10 mouse cellular contexts compared by ENCODE assay signal in the genomic region with DNA sequence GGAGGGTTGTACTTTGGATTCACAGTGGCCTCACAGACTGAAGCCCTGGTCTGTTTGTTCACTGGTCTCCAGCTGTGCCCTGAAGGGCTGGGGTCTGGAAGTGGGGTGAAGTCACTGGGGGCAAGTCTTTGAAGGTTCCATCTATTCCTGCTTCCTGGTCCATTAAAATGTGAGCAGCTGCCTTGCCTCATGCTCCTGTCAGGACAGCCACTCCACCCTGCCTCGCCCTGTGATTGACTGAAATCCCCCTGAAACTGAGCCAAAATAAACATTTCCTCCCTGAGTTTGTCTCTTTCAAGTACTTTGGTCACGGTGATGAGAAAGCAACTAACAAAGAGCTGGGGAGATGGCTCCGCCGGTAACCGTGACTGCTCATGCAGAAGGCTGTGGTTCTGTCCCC. TPM values are rescaled to one million over a fixed set of nuclear protein-coding genes. Genes with fewer than 3 reads are reported as not detected.
DNase-seq lines count a peak whose midpoint lies in the region; ATAC-seq and TF ChIP-seq lines count a peak whose summit lies in the region.
"Had no signal": no experiment of that assay in that cellular context is flagged by ENCODE, and none has a peak within 500 bp of the region (broad histone marks: within the 10 kb centered on the region; RNA-seq: fewer than 3 reads in every experiment).

No protein-coding gene starts in this region.

- peak; percentile 88 for DNase-seq in liver, adult 2 months (ENCODE audit: extremely low read depth, low read depth, low spot score)
- DNase-seq in liver = no peak
- DNase-seq in Muller cell, postnatal 12 days (ENCODE audit: inconsistent ontology term) = peak; percentile 70
- peak; percentile 37 for DNase-seq in brain, embryonic 14.5 days (ENCODE audit: low read depth)
- DNase-seq in liver, embryonic 13.5 days = no peak
- DNase-seq in left cerebral cortex, postnatal 14 days (ENCODE audit: low spot score in 2 of 2) = no peak

- no peak for TF ChIP-seq CTCF in liver, adult 2 months (IDR thresholded peaks at IDR 0.05; ENCODE audit: low read depth, low read length)
- TF ChIP-seq CTCF in brain, embryonic 14.5 days (IDR thresholded peaks at IDR 0.05; ENCODE audit: borderline replicate concordance, extremely low read depth, insufficient read depth, insufficient read length) = no peak

- no peaks in the 10 kb centered on the region for H3K79me2 ChIP-seq in liver, adult 2 months (ENCODE audit: control insufficient read depth, insufficient read depth, low read length)

- no peak overlapping the region for H3K4me2 ChIP-seq in liver, embryonic 13.5 days
- no peak overlapping the region for H3K4me2 ChIP-seq in hindbrain, embryonic 12.5 days (replicated peaks)
- H3K4me2 ChIP-seq: embryonic facial prominence, embryonic 13.5 days had no signal

- peak; percentile 23 for ATAC-seq in liver, embryonic 13.5 days (ENCODE audit: low read depth)
- no peak for ATAC-seq in cerebellum, adult (ENCODE audit: insufficient number of reproducible peaks, low FRiP score, low TSS enrichment)
- no peak for ATAC-seq in hindbrain, embryonic 12.5 days (ENCODE audit: low FRiP score)

- H3K4me3 ChIP-seq in liver, adult 2 months (ENCODE audit: insufficient read depth, low read depth, low read length) = no peak overlapping the region
- H3K4me3 ChIP-seq in liver, embryonic 13.5 days (replicated peaks) = no peak overlapping the region
- H3K4me3 ChIP-seq in hindbrain, embryonic 12.5 days = no peak overlapping the region
- H3K4me3 ChIP-seq: embryonic facial prominence, embryonic 13.5 days; midbrain, embryonic 10.5 days had no signal

- no peak overlapping the region for H3K27ac ChIP-seq in liver, adult 2 months (replicated peaks; ENCODE audit: insufficient read depth, low read depth, low read length)
- no peak overlapping the region; the same call in 1 of the 2 replicates for H3K27ac ChIP-seq in liver, embryonic 13.5 days
- H3K27ac ChIP-seq in hindbrain, embryonic 12.5 days = no peak overlapping the region
- H3K27ac ChIP-seq: embryonic facial prominence, embryonic 13.5 days had no signal

- intact Hi-C loops in left cerebral cortex, postnatal 14 days (cut with DNase I) = loop anchor here (2.0 to 5.0 kb wide), 3 partner anchors 55 to 277 kb away; no protein-coding TSS in a partner anchor

- WGBS in liver, adult 2 months = 21% methylated on average over 5 of the region's 5 CpGs
- 80% methylated on average over 5 of the region's 5 CpGs for WGBS in liver, embryonic 13.5 days (ENCODE audit: insufficient replicate concordance)
- 56% methylated on average over 5 of the region's 5 CpGs for WGBS in hindbrain, embryonic 12.5 days

- H3K4me1 ChIP-seq in liver, adult 2 months (ENCODE audit: control insufficient read depth, insufficient read depth, low read length) = peaks cover 3% of the 10 kb centered on the region; the same call in 1 of the 2 replicates
- H3K4me1 ChIP-seq in liver, embryonic 13.5 days (replicated peaks) = peaks cover 9% of the 10 kb centered on the region
- H3K4me1 ChIP-seq in hindbrain, embryonic 12.5 days = peaks cover 28% of the 10 kb centered on the region

- no peak overlapping the region for H3K9ac ChIP-seq in liver, adult 2 months (ENCODE audit: low read depth, low read length)
- H3K9ac ChIP-seq in liver, embryonic 13.5 days = no peak overlapping the region
- no peak overlapping the region for H3K9ac ChIP-seq in hindbrain, embryonic 12.5 days
- H3K9ac ChIP-seq: embryonic facial prominence, embryonic 13.5 days had no signal

- TF ChIP-seq POLR2A in liver, adult 2 months (IDR thresholded peaks at IDR 0.05; ENCODE audit: extremely low read depth, insufficient read depth, low read length) = no peak
- TF ChIP-seq POLR2A in brain, embryonic 14.5 days (IDR thresholded peaks at IDR 0.05; ENCODE audit: borderline replicate concordance, extremely low read depth, insufficient read depth, insufficient read length, poor library complexity, severe bottlenecking) = no peak

- no peaks in the 10 kb centered on the region for H3K27me3 ChIP-seq in liver, adult 2 months (ENCODE audit: control insufficient read depth, insufficient read depth, low read length)
- no peaks in the 10 kb centered on the region for H3K27me3 ChIP-seq in liver, embryonic 13.5 days
- H3K27me3 ChIP-seq in hindbrain, embryonic 12.5 days = no peaks in the 10 kb centered on the region
- H3K27me3 ChIP-seq: embryonic facial prominence, embryonic 13.5 days had no signal

- peaks cover 11% of the 10 kb centered on the region; the same call in 1 of the 2 replicates for H3K36me3 ChIP-seq in liver, adult 2 months (ENCODE audit: control insufficient read depth, insufficient read depth, low read length)
- H3K36me3 ChIP-seq in liver, embryonic 13.5 days = peaks cover 40% of the 10 kb centered on the region
- peaks cover 22% of the 10 kb centered on the region for H3K36me3 ChIP-seq in hindbrain, embryonic 12.5 days

- no peaks in the 10 kb centered on the region for H3K9me3 ChIP-seq in liver, embryonic 13.5 days (replicated peaks)
- no peaks in the 10 kb centered on the region for H3K9me3 ChIP-seq in hindbrain, embryonic 12.5 days (replicated peaks)
- H3K9me3 ChIP-seq: embryonic facial prominence, embryonic 13.5 days; midbrain, embryonic 10.5 days had no signal

RNA-seq across cellular contexts. Expression of gene Rbm20, which starts 27.3 kb away (rescaled TPM):
- 1.7 and 1.8 TPM in 2 replicates for total RNA-seq in liver, adult 2 months (2014; rRNA removed)
- polyA plus RNA-seq in liver, adult 2 months (2012; rRNA removed) = 0.31 and 0.45 TPM in 2 replicates
- polyA plus RNA-seq in brain, embryonic 14.5 days (2012; rRNA removed) = 1.5 and 3.8 TPM in 2 replicates
- 0.05 and 0.33 TPM in 2 replicates for polyA plus RNA-seq in liver, embryonic 13.5 days (2015; fragmentation: Nextera tagmentation; extraction: Ambion mirVana)
- total RNA-seq in left cerebral cortex, postnatal 14 days (2021) = 1 to 10 TPM; 2.9 to 3.8 TPM
- 1.5 and 1.9 TPM in 2 replicates for polyA plus RNA-seq in hindbrain, embryonic 12.5 days (2016; fragmentation: Nextera tagmentation; extraction: Ambion mirVana)

RNA-seq across cellular contexts. Expression of gene Smc3, which starts 49.6 kb away (rescaled TPM):
- 10.5 and 12.0 TPM in 2 replicates for total RNA-seq in liver, adult 2 months (2014; rRNA removed)
- 1.6 and 1.8 TPM in 2 replicates for polyA plus RNA-seq in liver, adult 2 months (2012; rRNA removed)
- polyA plus RNA-seq in brain, embryonic 14.5 days (2012; rRNA removed) = 28.8 and 42.8 TPM in 2 replicates
- 45.0 and 53.4 TPM in 2 replicates for polyA plus RNA-seq in liver, embryonic 13.5 days (2015; fragmentation: Nextera tagmentation; extraction: Ambion mirVana)
- total RNA-seq in left cerebral cortex, postnatal 14 days (2021) = 10 to 100 TPM; 31.6 to 33.7 TPM
- 78.1 and 82.3 TPM in 2 replicates for polyA plus RNA-seq in hindbrain, embryonic 12.5 days (2016; fragmentation: Nextera tagmentation; extraction: Ambion mirVana)

Comparison
In these comparisons a context has a peak if more than half of its experiments do, and no peak if none do; other contexts are left out.
1. DNase-seq: peak in liver, adult 2 months (single experiment), Muller cell, postnatal 12 days (single experiment) and brain, embryonic 14.5 days (single experiment); none in liver (single experiment), liver, embryonic 13.5 days (single experiment) and left cerebral cortex, postnatal 14 days (0 of 2).
2. RNA of gene Smc3, which starts 49.6 kb away (polyA plus RNA-seq): 78.1 to 82.3 TPM in hindbrain, embryonic 12.5 days, 45.0 to 53.4 TPM in liver, embryonic 13.5 days and 28.8 to 42.8 TPM in brain, embryonic 14.5 days; 1.6 to 1.8 TPM in liver, adult 2 months; every median in the first group is over 10 times any median in the second.